Mouse (Mus musculus) liver, embryonic 16.5 days (tissue): ENCODE data around the gene Rinl. TPM values are rescaled to one million over a fixed set of nuclear protein-coding genes. Genes with fewer than 3 reads are reported as not detected.

Source experiments
- ATAC-seq: fragments of 200-750 bp; cut with Nextera tagmentation; 2 replicates; pipeline ENCODE4 v1.8.0; 2017; ENCODE audit warnings: low read depth, mild to moderate bottlenecking, moderate number of reproducible peaks, moderate library complexity
- H3K27ac ChIP-seq: fragments of 300-500 bp; sonication (generic); 2 replicates; pipeline ENCODE4 v1.5.1; 2014; ENCODE audit warnings: mild to moderate bottlenecking, low read length
- H3K27me3 ChIP-seq: fragments of 300-500 bp; sonication (generic); 2 replicates; pipeline ENCODE4 v1.6.1; 2014; ENCODE audit warnings: low read depth, low read length, mixed read lengths; ENCODE audit not compliant: control insufficient read depth, insufficient read depth
- H3K36me3 ChIP-seq: fragments of 300-500 bp; sonication (generic); 2 replicates; pipeline ENCODE4 v1.6.1; 2014; ENCODE audit warnings: mild to moderate bottlenecking; ENCODE audit not compliant: control insufficient read depth, insufficient read depth
- H3K4me1 ChIP-seq: fragments of 300-500 bp; sonication (generic); 2 replicates; pipeline ENCODE4 v1.6.1; 2014; ENCODE audit warnings: low read depth, low read length, mixed read lengths; ENCODE audit not compliant: control insufficient read depth
- H3K4me2 ChIP-seq: fragments of 300-500 bp; sonication (generic); 2 replicates; pipeline ENCODE4 v1.6.1; 2014; ENCODE audit warnings: low read depth, low read length, mixed read lengths
- H3K4me3 ChIP-seq: fragments of 300-500 bp; sonication (generic); 2 replicates; pipeline ENCODE4 v1.5.1; 2014; ENCODE audit warnings: low read depth, mild to moderate bottlenecking, low read length
- H3K9ac ChIP-seq: fragments of 300-500 bp; sonication (generic); 2 replicates; pipeline ENCODE4 v1.6.1; 2014; ENCODE audit warnings: low read depth, low read length
- H3K9me3 ChIP-seq: fragments of 300-500 bp; sonication (generic); replicated peaks from 2 replicates; pipeline ENCODE4 v1.6.1; 2016; ENCODE audit warnings: low read length; ENCODE audit not compliant: control insufficient read depth
- WGBS: fragments of 180-500 bp; shearing (Covaris S2); extraction: QIAGEN DNeasy Blood & Tissue Kit; methylation state at CpG from one replicate; pipeline ENCODE4 v1.1.7; 2014; ENCODE audit not compliant: insufficient replicate concordance; 5-methylcytosine and 5-hydroxymethylcytosine counted together
- polyA plus RNA-seq: library from polyadenylated mRNA; unstranded; fragments of >200 nt; fragmentation: Nextera tagmentation; extraction: Ambion mirVana; gene quantifications from 2 replicates; pipeline ENCODE4 v1.2.1, GENCODE M21; 2015

The Rinl gene
- polyA plus RNA-seq, 1 experiment from 2014 or later, result 8.7 TPM

DNA sequence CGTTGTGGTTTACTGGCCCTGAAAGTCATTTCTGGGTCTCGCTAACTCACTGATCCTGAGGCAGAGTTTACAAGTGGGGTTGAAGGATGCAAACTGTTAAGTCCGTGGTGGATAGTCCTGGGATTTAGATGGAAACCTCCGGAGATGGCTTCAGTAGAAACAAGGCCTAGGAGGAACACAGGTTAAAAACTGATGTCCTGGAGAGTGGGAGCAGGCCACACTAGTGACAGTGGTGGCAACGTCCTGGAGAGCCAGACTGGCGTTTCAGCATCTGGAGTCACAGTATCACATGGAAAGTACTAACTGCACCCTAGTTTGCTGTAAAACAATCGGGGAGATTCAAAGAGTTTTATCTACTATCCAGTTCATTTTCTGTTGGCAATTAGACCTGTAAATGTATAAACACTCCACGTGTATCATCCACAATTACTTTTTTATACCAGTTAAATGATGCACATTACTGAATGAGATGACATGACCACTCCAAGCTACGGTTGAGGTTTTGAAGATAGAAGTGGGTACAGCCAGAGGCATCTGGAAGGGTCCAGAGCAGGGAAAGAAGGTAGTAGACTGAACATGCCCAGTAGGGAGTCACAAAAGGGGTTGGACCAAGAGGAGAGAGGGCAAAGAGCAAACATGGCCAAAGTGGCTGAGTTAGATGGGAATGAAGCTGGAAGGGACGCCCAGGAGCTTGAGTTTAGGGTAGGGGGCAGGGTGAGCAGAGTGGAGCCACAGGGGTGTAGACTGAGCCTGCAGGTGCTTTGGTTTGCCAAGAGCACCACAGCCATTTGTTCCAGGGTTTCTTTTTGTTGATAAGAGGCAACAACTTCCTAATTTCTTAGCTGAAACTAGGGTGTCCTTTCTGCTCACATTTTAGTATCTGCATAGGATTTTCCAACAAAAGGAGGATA lies 34.5 kb downstream of the Rinl start:
- no peak for ATAC-seq

GRCm38 (mm10) chr7:28823932-28824331 lies 35.2 kb downstream of the Rinl start:
- no peak overlapping the region for H3K9ac ChIP-seq
- ATAC-seq, result no peak
- 29% methylated on average over 2 of the region's 2 CpGs for WGBS
- H3K4me2 ChIP-seq, result no peak overlapping the region
- no peaks in the 10 kb centered on the region for H3K27me3 ChIP-seq
- peaks cover 38% of the 10 kb centered on the region for H3K36me3 ChIP-seq
- H3K4me1 ChIP-seq, result peaks cover 31% of the 10 kb centered on the region
- no peaks in the 10 kb centered on the region for H3K9me3 ChIP-seq
- no peak overlapping the region for H3K4me3 ChIP-seq
- H3K27ac ChIP-seq, result peak overlapping the region; percentile 75

More for the DNA sequence above, 34.5 kb downstream of the Rinl start:
- Histone ChIP-seq H3K4me3 (no peak overlapping the region), H3K4me2 (no peak overlapping the region), H3K9me3 (no peaks in the 10 kb centered on the region), H3K27me3 (no peaks in the 10 kb centered on the region), H3K9ac (no peak overlapping the region), H3K36me3 (peaks cover 44% of the 10 kb centered on the region), H3K4me1 (peaks cover 36% of the 10 kb centered on the region), H3K27ac (peak overlapping the region; percentile 42; the same call in 1 of the 2 replicates)
- 52% methylated on average over 10 of the region's 10 CpGs for WGBS

- H3K4me1 ChIP-seq, result peaks cover 30% of the 10 kb centered on the region
- peak; percentile 78 for ATAC-seq
These were observed 36.3 kb downstream of the Rinl start, which contains the start of gene Ech1 for GRCm38 (mm10) chr7:28824941-28825685. Gene Ech1, plus strand, starts transcription at chr7:28825217.

GRCm38 (mm10) chr7:28825686-28826401 lies 37.1 kb downstream of the Rinl start:
- H3K36me3 ChIP-seq, result peaks cover 28% of the 10 kb centered on the region
- H3K27ac ChIP-seq, result peak overlapping the region; percentile 75
- H3K4me3 ChIP-seq, result peak overlapping the region; percentile 68
- peak overlapping the region; percentile 70 for H3K4me2 ChIP-seq
- peak; percentile 19; the same call in 1 of the 2 replicates for ATAC-seq
- H3K9ac ChIP-seq, result peak overlapping the region; percentile 71
- no peaks in the 10 kb centered on the region for H3K27me3 ChIP-seq
- WGBS, result 33% methylated on average over 11 of the region's 11 CpGs
- H3K9me3 ChIP-seq, result no peaks in the 10 kb centered on the region
- peaks cover 30% of the 10 kb centered on the region for H3K4me1 ChIP-seq

More at GRCm38 (mm10) chr7:28824941-28825685, 36.3 kb downstream of the Rinl start, which contains the start of gene Ech1:
- 2% methylated on average over 33 of the region's 33 CpGs for WGBS
- Histone ChIP-seq H3K36me3 (peaks cover 33% of the 10 kb centered on the region), H3K4me3 (peak within 1 kb of the TSS; percentile 68), H3K4me2 (peak within 1 kb of the TSS; percentile 70), H3K9me3 (no peaks in the 10 kb centered on the region), H3K9ac (peak within 1 kb of the TSS; percentile 71), H3K27me3 (no peaks in the 10 kb centered on the region), H3K27ac (peak within 1 kb of the TSS; percentile 75)

GRCm38 (mm10) chr7:28826402-28826772 lies 37.6 kb downstream of the Rinl start:
- H3K4me1 ChIP-seq, result peaks cover 32% of the 10 kb centered on the region
- WGBS, result 85% methylated on average over 7 of the region's 7 CpGs
- no peak for ATAC-seq

DNA sequence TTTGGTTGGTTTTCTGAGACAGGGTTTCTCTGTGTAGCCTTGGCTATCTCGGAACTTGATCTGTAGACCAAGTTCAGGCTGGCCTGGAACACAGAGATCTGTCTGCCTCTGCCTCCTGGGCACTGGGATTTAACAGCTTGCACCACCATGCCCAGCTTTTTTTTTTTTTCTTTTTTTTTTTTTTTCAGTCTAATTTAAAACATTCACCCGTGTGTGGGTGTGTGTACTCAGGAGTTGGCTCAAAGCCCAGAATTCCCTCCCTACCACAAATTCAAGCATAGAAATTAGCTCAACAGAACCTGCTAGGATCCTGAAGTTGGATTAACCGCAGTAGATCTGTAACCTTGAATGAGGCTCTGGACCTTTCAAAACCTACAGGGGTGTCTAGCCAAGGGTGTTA lies 38.6 kb downstream of the Rinl start:
- no peak overlapping the region for H3K27ac ChIP-seq
- ATAC-seq, result no peak

More at GRCm38 (mm10) chr7:28826402-28826772, 37.6 kb downstream of the Rinl start:
- Histone ChIP-seq H3K27me3 (no peaks in the 10 kb centered on the region), H3K4me2 (peak overlapping the region; percentile 70), H3K9ac (no peak overlapping the region; the same call in 1 of the 2 replicates), H3K9me3 (no peaks in the 10 kb centered on the region), H3K4me3 (no peak overlapping the region; the same call in 1 of the 2 replicates), H3K27ac (no peak overlapping the region; the same call in 1 of the 2 replicates), H3K36me3 (peaks cover 22% of the 10 kb centered on the region)

DNA sequence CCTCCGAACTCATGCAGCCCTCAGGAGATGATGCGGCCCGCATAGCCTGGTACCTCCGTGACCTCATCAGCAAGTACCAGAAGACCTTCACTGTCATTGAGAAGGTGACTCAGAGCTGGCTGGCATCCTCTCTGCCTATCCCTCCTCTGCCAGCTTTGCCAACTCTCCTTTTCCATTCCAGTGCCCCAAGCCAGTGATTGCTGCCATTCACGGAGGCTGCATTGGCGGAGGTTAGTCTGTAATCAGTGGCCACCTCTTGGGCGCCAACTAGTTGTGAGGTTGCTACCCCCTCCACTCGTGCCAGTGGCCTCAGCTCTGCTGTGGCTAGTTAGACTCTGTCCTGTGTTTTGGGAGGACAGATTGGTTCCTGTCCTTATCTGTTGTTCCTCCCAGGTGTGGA lies 41.1 kb downstream of the Rinl start:
- no peak for ATAC-seq

More for the DNA sequence above, 38.6 kb downstream of the Rinl start:
- Histone ChIP-seq H3K9me3 (no peaks in the 10 kb centered on the region), H3K9ac (no peak overlapping the region), H3K4me1 (peaks cover 39% of the 10 kb centered on the region), H3K4me2 (no peak overlapping the region), H3K27me3 (no peaks in the 10 kb centered on the region), H3K36me3 (peaks cover 14% of the 10 kb centered on the region), H3K4me3 (no peak overlapping the region)
- WGBS, result 44% methylated on average over 3 of the region's 3 CpGs

DNA sequence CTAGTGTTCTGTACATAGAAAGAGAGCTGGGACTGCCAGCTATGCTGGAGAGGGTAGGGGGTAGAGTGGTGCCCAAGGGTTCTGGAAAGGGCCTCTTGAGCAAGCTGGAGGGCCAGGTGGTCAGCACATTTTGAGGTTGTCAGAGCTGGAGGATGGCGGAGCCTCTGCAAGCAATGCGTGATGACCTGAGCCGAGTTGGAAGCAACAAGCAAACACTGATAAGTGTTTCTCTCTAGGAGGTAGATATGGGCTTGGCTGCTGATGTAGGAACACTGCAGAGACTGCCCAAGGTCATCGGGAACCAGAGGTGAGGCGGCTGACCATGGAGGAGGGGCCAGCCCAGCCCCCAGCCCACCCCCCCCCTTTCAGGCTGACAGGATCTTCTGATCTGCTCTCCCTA lies 42.2 kb downstream of the Rinl start:
- Histone ChIP-seq H3K9me3 (no peaks in the 10 kb centered on the region), H3K4me2 (no peak overlapping the region), H3K36me3 (peaks cover 7% of the 10 kb centered on the region), H3K9ac (no peak overlapping the region), H3K27ac (no peak overlapping the region), H3K4me1 (peaks cover 21% of the 10 kb centered on the region), H3K4me3 (no peak overlapping the region), H3K27me3 (no peaks in the 10 kb centered on the region)
- ATAC-seq, result no peak
- 59% methylated on average over 5 of the region's 5 CpGs for WGBS

More for the DNA sequence above, 41.1 kb downstream of the Rinl start:
- H3K9ac ChIP-seq, result no peak overlapping the region
- peaks cover 27% of the 10 kb centered on the region for H3K4me1 ChIP-seq
- no peaks in the 10 kb centered on the region for H3K9me3 ChIP-seq
- no peak overlapping the region for H3K4me2 ChIP-seq
- H3K4me3 ChIP-seq, result no peak overlapping the region
- H3K27ac ChIP-seq, result no peak overlapping the region
- 84% methylated on average over 8 of the region's 8 CpGs for WGBS
- peaks cover 7% of the 10 kb centered on the region for H3K36me3 ChIP-seq
- H3K27me3 ChIP-seq, result no peaks in the 10 kb centered on the region
